Mouse (Mus musculus) MEL (cell line): ENCODE data around the gene Ube2l6. TPM values are rescaled to one million over a fixed set of nuclear protein-coding genes. Genes with fewer than 3 reads are reported as not detected.

Source experiments
- DNase-seq: peaks from one replicate; pipeline ENCODE4 v3.0.0; 2011; ENCODE audit warnings: low read depth, low spot score
- H3K27ac ChIP-seq: 2 replicates; pipeline ENCODE4 v1.5.1; 2012; ENCODE audit warnings: low read depth, mild to moderate bottlenecking, control low read depth, low read length, moderate library complexity; ENCODE audit not compliant: control insufficient read depth
- H3K27me3 ChIP-seq, 2 experiments: fragments of 150-350 bp in 1 of 2; sonication (generic) in 1 of 2; 2 replicates each; pipeline ENCODE4 v1.6.1; 2012; ENCODE audit warnings: low read length in 2 of 2, mild to moderate bottlenecking in 2 of 2, improper control_type of control experiment in 1 of 2, moderate library complexity in 1 of 2; ENCODE audit not compliant: insufficient read depth in 2 of 2, control insufficient read depth in 1 of 2
- H3K36me3 ChIP-seq, 2 experiments: 2 replicates each; pipeline ENCODE4 v1.6.1; 2012 to 2014; ENCODE audit warnings: low read length in 2 of 2, improper control_type of control experiment in 1 of 2, inconsistent platforms in 1 of 2, mild to moderate bottlenecking in 1 of 2; ENCODE audit not compliant: insufficient read depth in 2 of 2, control insufficient read depth in 1 of 2
- H3K4me1 ChIP-seq, 2 experiments: fragments of 150-350 bp in 1 of 2; sonication (generic) in 1 of 2; 2 replicates each; pipeline ENCODE4 v1.6.1; 2012; ENCODE audit warnings: low read length in 2 of 2, improper control_type of control experiment in 1 of 2, mild to moderate bottlenecking in 1 of 2; ENCODE audit not compliant: insufficient read depth in 2 of 2, control insufficient read depth in 1 of 2
- H3K4me3 ChIP-seq, 2 experiments: fragments of 150-350 bp in 1 of 2; sonication (generic) in 1 of 2; 2 replicates each; pipeline ENCODE4 v1.5.1; 2012; ENCODE audit warnings: low read depth in 2 of 2, low read length in 2 of 2, mild to moderate bottlenecking in 2 of 2, moderate library complexity in 2 of 2, control low read depth in 1 of 2, improper control_type of control experiment in 1 of 2; ENCODE audit not compliant: control insufficient read depth in 1 of 2, insufficient read depth in 1 of 2
- H3K79me2 ChIP-seq: 2 replicates; pipeline ENCODE4 v1.6.1; 2012; ENCODE audit warnings: mild to moderate bottlenecking, low read length, moderate library complexity; ENCODE audit not compliant: control insufficient read depth, poor library complexity, insufficient read depth
- H3K9ac ChIP-seq: 2 replicates; pipeline ENCODE4 v1.6.1; 2012; ENCODE audit warnings: low read depth, mild to moderate bottlenecking, control low read depth, low read length, moderate library complexity; ENCODE audit not compliant: control insufficient read depth, poor library complexity, severe bottlenecking
- H3K9me3 ChIP-seq: fragments of 150-350 bp; sonication (generic); replicated peaks from 2 replicates; pipeline ENCODE4 v1.6.1; 2012; ENCODE audit warnings: mild to moderate bottlenecking, low read length, improper control_type of control experiment, moderate library complexity; ENCODE audit not compliant: insufficient read depth
- BHLHE40 ChIP-seq: IDR thresholded peaks from 2 replicates; pipeline ENCODE4 v1.6.1; 2012; ENCODE audit warnings: low read depth, mild to moderate bottlenecking, inconsistent platforms, low read length, improper control_type of control experiment, borderline replicate concordance
- CTCF ChIP-seq, 3 experiments: IDR thresholded peaks in 2 of 3; conservative IDR thresholded peaks in 1 of 3; 2 replicates each; pipeline ENCODE4 v1.5.1; 2011 to 2012; ENCODE audit warnings: low read length in 3 of 3, low read depth in 2 of 3, mild to moderate bottlenecking in 2 of 3, improper control_type of control experiment in 1 of 3, inconsistent platforms in 1 of 3, mixed read lengths in 1 of 3, moderate library complexity in 1 of 3; ENCODE audit not compliant: control insufficient read depth in 1 of 3, insufficient read depth in 1 of 3, poor library complexity in 1 of 3, severe bottlenecking in 1 of 3
- E2F4 ChIP-seq: IDR thresholded peaks from 2 replicates; pipeline ENCODE4 v1.6.1; 2011; ENCODE audit warnings: low read depth, low read length, improper control_type of control experiment, borderline replicate concordance
- ELF1 ChIP-seq: IDR thresholded peaks from 2 replicates; pipeline ENCODE4 v1.6.1; 2014; ENCODE audit warnings: low read depth, mild to moderate bottlenecking, inconsistent platforms, low read length, improper control_type of control experiment, moderate library complexity
- ETS1 ChIP-seq: IDR thresholded peaks from 2 replicates; pipeline ENCODE4 v1.6.1; 2012; ENCODE audit warnings: low read depth, mild to moderate bottlenecking, inconsistent platforms, low read length, improper control_type of control experiment, moderate library complexity
- GATA1 ChIP-seq: IDR thresholded peaks from 2 replicates; pipeline ENCODE4 v1.6.1; 2011; ENCODE audit warnings: low read depth, low read length, improper control_type of control experiment
- HCFC1 ChIP-seq: IDR thresholded peaks from 2 replicates; pipeline ENCODE4 v1.6.1; 2012; ENCODE audit warnings: low read depth, mild to moderate bottlenecking, inconsistent platforms, low read length, improper control_type of control experiment, moderate library complexity
- KAT2A ChIP-seq: conservative IDR thresholded peaks from 2 replicates; pipeline ENCODE4 v1.6.1; 2012; ENCODE audit warnings: low read depth, low read length, improper control_type of control experiment, inconsistent platforms
- MXI1 ChIP-seq: IDR thresholded peaks from 2 replicates; pipeline ENCODE4 v1.6.1; 2011; ENCODE audit warnings: mild to moderate bottlenecking, low read depth, low read length, improper control_type of control experiment
- MYB ChIP-seq: IDR thresholded peaks from 2 replicates; pipeline ENCODE4 v1.6.1; 2011; ENCODE audit warnings: mild to moderate bottlenecking, low read depth, low read length, improper control_type of control experiment
- POLR2A ChIP-seq, 2 experiments: IDR thresholded peaks; 2 replicates each; pipeline ENCODE4 v1.6.1; 2011 to 2012; ENCODE audit warnings: low read length in 2 of 2, mild to moderate bottlenecking in 2 of 2, control low read depth in 1 of 2, improper control_type of control experiment in 1 of 2, low read depth in 1 of 2, moderate library complexity in 1 of 2; ENCODE audit not compliant: control insufficient read depth in 1 of 2, insufficient read depth in 1 of 2, poor library complexity in 1 of 2
- POLR2AphosphoS2 ChIP-seq: IDR thresholded peaks from 2 replicates; pipeline ENCODE4 v1.6.1; 2011; ENCODE audit warnings: low read length, improper control_type of control experiment
- RAD21 ChIP-seq: IDR thresholded peaks from 2 replicates; pipeline ENCODE4 v1.6.1; 2011; ENCODE audit warnings: mild to moderate bottlenecking, low read depth, low read length, improper control_type of control experiment
- SIN3A ChIP-seq: IDR thresholded peaks from 2 replicates; pipeline ENCODE4 v1.6.1; 2012; ENCODE audit warnings: low read length, improper control_type of control experiment, inconsistent platforms
- SMC3 ChIP-seq: IDR thresholded peaks from 2 replicates; pipeline ENCODE4 v1.6.1; 2011; ENCODE audit warnings: low read depth, low read length, improper control_type of control experiment
- TAL1 ChIP-seq: IDR thresholded peaks from 2 replicates; pipeline ENCODE4 v1.6.1; 2012; ENCODE audit warnings: mild to moderate bottlenecking, inconsistent platforms, low read length, moderate library complexity, mixed read lengths
- TBP ChIP-seq: IDR thresholded peaks from 2 replicates; pipeline ENCODE4 v1.8.0; 2011; ENCODE audit warnings: low read depth, low read length, improper control_type of control experiment
- UBTF ChIP-seq: IDR thresholded peaks from 2 replicates; pipeline ENCODE4 v1.6.1; 2012; ENCODE audit warnings: low read depth, mild to moderate bottlenecking, inconsistent platforms, low read length, improper control_type of control experiment, moderate library complexity, borderline replicate concordance; ENCODE audit not compliant: insufficient read depth
- USF1 ChIP-seq: IDR thresholded peaks from 2 replicates; pipeline ENCODE4 v1.6.1; 2014; ENCODE audit warnings: low read depth, mild to moderate bottlenecking, inconsistent platforms, low read length, improper control_type of control experiment, moderate library complexity
- USF2 ChIP-seq, 2 experiments: IDR thresholded peaks; 2 replicates each; pipeline ENCODE4 v1.6.1; 2011 to 2012; ENCODE audit warnings: improper control_type of control experiment in 2 of 2, low read length in 2 of 2, borderline replicate concordance in 1 of 2, inconsistent platforms in 1 of 2, low read depth in 1 of 2, mild to moderate bottlenecking in 1 of 2; ENCODE audit not compliant: insufficient read depth in 1 of 2
- ZC3H11A ChIP-seq: IDR thresholded peaks from 2 replicates; pipeline ENCODE4 v1.6.1; 2012; ENCODE audit warnings: low read depth, mild to moderate bottlenecking, inconsistent platforms, low read length, improper control_type of control experiment
- ZNF384 ChIP-seq: IDR thresholded peaks from 2 replicates; pipeline ENCODE4 v1.6.1; 2012; ENCODE audit warnings: low read depth, mild to moderate bottlenecking, inconsistent platforms, low read length, improper control_type of control experiment
- polyA plus RNA-seq, 2 experiments: library from polyadenylated mRNA; stranded (reverse) in 1 of 2; unstranded in 1 of 2; fragments of >175 nt in 1 of 2; fragments of >200 nt in 1 of 2; gene quantifications; 2 replicates each; pipeline versions ENCODE4 v1.2.1 to v1.2.4; 2012; ENCODE audit warnings: low replicate concordance in 2 of 2, low read depth in 1 of 2; ENCODE audit not compliant: insufficient read length in 2 of 2, insufficient read depth in 1 of 2, missing spikeins in 1 of 2
- total RNA-seq: library from RNA; depleted of rRNA; stranded (reverse); fragments of 300-350 nt; gene quantifications from 2 replicates; pipeline ENCODE4 v1.2.3, GENCODE M21; 2012

The Ube2l6 gene
- total and polyA plus RNA-seq, 3 experiments: 17.5 to 37.0 TPM; not detected in 1

DNA sequence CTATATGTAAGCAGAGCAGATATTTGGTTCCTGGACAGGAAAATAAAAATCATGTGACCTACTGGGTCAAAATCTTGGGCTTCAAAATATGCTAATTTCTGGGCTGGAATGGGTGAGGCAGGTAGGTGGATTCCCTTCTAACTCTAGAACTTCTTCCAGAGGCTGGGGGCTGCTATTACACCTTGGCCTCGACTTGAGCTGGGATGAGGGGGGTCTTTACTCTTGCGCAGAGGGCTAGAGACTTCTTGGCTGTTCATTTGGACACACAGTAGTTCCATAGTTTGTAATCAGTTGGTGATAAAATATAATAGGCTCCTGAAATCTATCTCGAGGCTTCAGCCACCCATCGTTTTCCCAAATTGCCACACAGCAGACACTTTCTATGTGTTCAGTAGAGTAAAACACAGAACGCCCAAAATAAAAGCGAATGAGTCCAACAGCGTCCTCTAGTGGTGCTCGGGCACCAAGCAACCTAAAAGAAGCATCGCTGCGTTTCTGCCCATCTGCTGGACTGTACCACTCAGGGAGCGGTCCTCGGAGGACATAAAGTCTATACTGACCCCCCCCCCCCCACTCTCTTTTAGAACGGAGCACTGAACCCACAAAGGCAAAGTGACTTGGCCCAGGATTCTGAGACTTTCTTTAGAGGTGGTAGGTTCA lies 665 bp upstream of the Ube2l6 start:
- Histone ChIP-seq H3K4me1 (peaks cover 0 to 15% of the 10 kb centered on the region in 2 experiments), H3K27ac (peak overlapping the region; percentile 24), H3K9me3 (no peaks in the 10 kb centered on the region), H3K9ac (peak overlapping the region; percentile 66; the same call in 1 of the 2 replicates), H3K27me3 (no peaks in the 10 kb centered on the region), H3K36me3 (peaks cover 0 to 8% of the 10 kb centered on the region in 2 experiments; a peak in 2 of 4 replicates), H3K79me2 (no peaks in the 10 kb centered on the region), H3K4me3 (peak overlapping the region; percentile 72 to 86)
- DNase-seq: peak; percentile 86
- TF ChIP-seq ZNF384 (no peak), TBP (no peak), RAD21 (peak; percentile 70), POLR2AphosphoS2 (no peak), ZC3H11A (peak; percentile 64), ETS1 (no peak), BHLHE40 (no peak; the same call in 1 of the 2 replicates), UBTF (no peak), GATA1 (no peak), HCFC1 (peak; percentile 16; the same call in 1 of the 2 replicates), ELF1 (no peak), KAT2A (no peak), SIN3A (peak; percentile 51; the same call in 1 of the 2 replicates), TAL1 (no peak), POLR2A (IDR thresholded peaks at IDR 0.05; ENCODE audit: control insufficient read depth in 1 of 2, insufficient read depth in 1 of 2, low read depth in 1 of 2, low read length in 2 of 2, poor library complexity in 1 of 2) (no peak), USF1 (0 out of 2 replicates have a peak, but pooled peaks have one; percentile 23), SMC3 (peak; percentile 59), MXI1 (no peak), USF2 (IDR thresholded peaks at IDR 0.05; ENCODE audit: borderline replicate concordance in 1 of 2, insufficient read depth in 1 of 2, low read depth in 1 of 2, low read length in 2 of 2) (no peak), MYB (no peak), E2F4 (no peak), CTCF (IDR thresholded peaks at IDR 0.05 in 2 of 3, conservative IDR thresholded peaks at IDR 0.05 in 1 of 3; ENCODE audit: control insufficient read depth in 1 of 3, insufficient read depth in 1 of 3, low read depth in 2 of 3, low read length in 3 of 3, poor library complexity in 1 of 3, severe bottlenecking in 1 of 3) (peak; percentile 82 to 98 (median 88))
